Mouse (Mus musculus) kidney, postnatal 0 days (tissue): ENCODE data around the gene Ptpn18. TPM values are rescaled to one million over a fixed set of nuclear protein-coding genes. Genes with fewer than 3 reads are reported as not detected.

ENCODE experiments used
- ATAC-seq: fragments of 200-750 bp; cut with Nextera tagmentation; replicated peaks from 2 replicates; pipeline ENCODE4 v1.8.0; 2017; ENCODE audit warnings: low read depth, moderate number of reproducible peaks, moderate TSS enrichment, moderate library complexity; ENCODE audit not compliant: low FRiP score
- DNase-seq: peaks from one replicate; pipeline ENCODE4 v3.0.0-alpha.2; 2016; ENCODE audit warnings: low spot score
- H3K27ac ChIP-seq: fragments of 300-500 bp; sonication (generic); 2 replicates; pipeline ENCODE4 v1.5.1; 2014; ENCODE audit warnings: mild to moderate bottlenecking
- H3K27me3 ChIP-seq: fragments of 300-500 bp; sonication (generic); 2 replicates; pipeline ENCODE4 v1.6.1; 2014; ENCODE audit warnings: low read length, mixed read lengths; ENCODE audit not compliant: insufficient read depth
- H3K36me3 ChIP-seq: fragments of 300-500 bp; sonication (generic); 2 replicates; pipeline ENCODE4 v1.6.1; 2014; ENCODE audit warnings: low read length, mixed read lengths; ENCODE audit not compliant: insufficient read depth
- H3K4me1 ChIP-seq: fragments of 300-500 bp; sonication (generic); replicated peaks from 2 replicates; pipeline ENCODE4 v1.6.1; 2014; ENCODE audit warnings: antibody characterized with exemption, low read length, mixed read lengths; ENCODE audit not compliant: insufficient read depth
- H3K4me2 ChIP-seq: fragments of 300-500 bp; sonication (generic); 2 replicates; pipeline ENCODE4 v1.6.1; 2014; ENCODE audit warnings: mild to moderate bottlenecking, low read length, moderate library complexity, mixed read lengths
- H3K4me3 ChIP-seq: fragments of 300-500 bp; sonication (generic); replicated peaks from 2 replicates; pipeline ENCODE4 v1.5.1; 2014; ENCODE audit warnings: low read depth, low read length
- H3K9ac ChIP-seq: fragments of 300-500 bp; sonication (generic); 2 replicates; pipeline ENCODE4 v1.6.1; 2014; ENCODE audit warnings: low read depth, low read length
- H3K9me3 ChIP-seq: fragments of 300-500 bp; sonication (generic); replicated peaks from 2 replicates; pipeline ENCODE4 v1.6.1; 2016; ENCODE audit warnings: low read length, inconsistent platforms, mixed read lengths
- CTCF ChIP-seq: IDR thresholded peaks from 2 replicates; pipeline ENCODE4 v1.5.1; 2016; ENCODE audit warnings: antibody characterized with exemption, low read depth, mild to moderate bottlenecking, moderate library complexity
- WGBS: fragments of 180-500 bp; shearing (Covaris S2); extraction: QIAGEN DNeasy Blood & Tissue Kit; methylation state at CpG from one replicate; pipeline ENCODE4 v1.1.7; 2014; 5-methylcytosine and 5-hydroxymethylcytosine counted together
- microRNA-seq: library from miRNA; unstranded; fragments of <30 nt; microRNA quantifications from one replicate; pipeline ENCODE4, GENCODE M21; 2016
- polyA plus RNA-seq: library from polyadenylated mRNA; unstranded; fragments of >200 nt; fragmentation: Nextera tagmentation; extraction: Ambion mirVana; gene quantifications from 2 replicates; pipeline ENCODE4 v1.2.1, GENCODE M21; 2015

Ptpn18 gene
- polyA plus RNA-seq, 1 experiment from 2014 or later = 33.9 TPM

DNA sequence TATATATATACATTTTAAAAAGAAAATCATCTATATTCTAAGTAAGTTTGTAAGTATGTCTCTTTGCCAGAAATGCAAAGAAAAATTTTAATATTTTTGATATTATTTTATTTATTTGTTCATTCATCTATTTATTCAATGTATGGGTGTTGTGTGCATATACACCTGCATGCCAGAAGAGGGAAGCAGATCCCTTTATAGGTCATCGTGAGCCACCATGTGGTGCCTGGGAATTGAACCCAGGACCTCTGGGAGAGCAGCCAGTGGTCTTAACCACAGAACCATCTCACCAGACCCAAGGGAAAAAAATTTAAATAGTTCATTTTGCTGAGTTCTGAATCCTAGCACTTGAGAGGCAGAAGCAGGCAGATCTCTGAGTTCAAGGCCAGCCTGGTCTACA is 58.7 kb downstream of the Ptpn18 start:
- no peak for DNase-seq
- no peak for TF ChIP-seq CTCF
- H3K27ac ChIP-seq = no peak overlapping the region
- no peak overlapping the region for H3K4me3 ChIP-seq
- H3K9ac ChIP-seq = no peak overlapping the region
- H3K4me2 ChIP-seq = no peak overlapping the region
- no peaks in the 10 kb centered on the region for H3K9me3 ChIP-seq
- no peak for ATAC-seq
- 82% methylated on average over 1 of the region's 1 CpGs for WGBS
- no peaks in the 10 kb centered on the region for H3K27me3 ChIP-seq
- H3K4me1 ChIP-seq = no peaks in the 10 kb centered on the region
- H3K36me3 ChIP-seq = no peaks in the 10 kb centered on the region

DNA sequence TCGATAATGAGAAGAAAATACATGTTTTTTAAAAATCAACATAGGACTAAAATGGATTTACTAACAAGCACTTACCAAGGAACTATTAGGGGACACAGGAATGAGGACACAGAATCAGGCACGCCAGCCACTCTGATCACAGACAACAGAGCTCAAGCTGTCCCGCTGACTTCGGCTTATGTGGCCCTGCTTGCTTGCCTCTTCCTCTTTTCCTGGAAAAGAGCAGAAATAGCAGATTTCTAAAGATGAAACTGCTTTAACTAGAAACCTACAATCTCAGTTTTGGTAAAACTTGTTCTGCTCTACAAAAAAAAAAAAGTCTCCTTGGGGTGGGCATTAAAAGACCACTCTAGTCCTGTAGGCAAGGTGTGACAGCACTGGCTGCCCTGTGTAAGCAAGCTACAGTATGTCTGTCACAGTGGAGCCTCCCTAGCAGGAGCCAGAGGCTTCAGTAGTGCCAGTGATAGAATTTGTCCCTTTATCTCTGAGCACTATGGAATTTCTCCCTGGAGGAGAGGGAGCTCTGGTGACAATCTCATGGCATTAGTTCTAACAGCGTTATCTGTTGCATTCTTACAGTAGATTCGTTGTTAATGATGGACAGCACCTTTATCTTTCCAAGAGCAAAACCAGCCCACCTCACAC is 62.8 kb downstream of the Ptpn18 start:
- DNase-seq = no peak
- 83% methylated on average over 6 of the region's 6 CpGs for WGBS
- no peak overlapping the region for H3K9ac ChIP-seq
- H3K27me3 ChIP-seq = no peaks in the 10 kb centered on the region
- H3K4me1 ChIP-seq = no peaks in the 10 kb centered on the region
- H3K27ac ChIP-seq = no peak overlapping the region
- TF ChIP-seq CTCF = no peak
- no peak overlapping the region for H3K4me2 ChIP-seq
- ATAC-seq = no peak
- H3K4me3 ChIP-seq = no peak overlapping the region
- H3K36me3 ChIP-seq = no peaks in the 10 kb centered on the region
- H3K9me3 ChIP-seq = no peaks in the 10 kb centered on the region

- WGBS = 84% methylated on average over 3 of the region's 3 CpGs
- H3K27me3 ChIP-seq = no peaks in the 10 kb centered on the region
- DNase-seq (no peak), ATAC-seq (no peak)
- H3K9ac ChIP-seq = no peak overlapping the region
- no peaks in the 10 kb centered on the region for H3K4me1 ChIP-seq
- no peak overlapping the region for H3K27ac ChIP-seq
- no peaks in the 10 kb centered on the region for H3K9me3 ChIP-seq
- H3K4me3 ChIP-seq = no peak overlapping the region
- H3K4me2 ChIP-seq = no peak overlapping the region
- no peaks in the 10 kb centered on the region for H3K36me3 ChIP-seq
- no peak for TF ChIP-seq CTCF
These were observed 63.3 kb downstream of the Ptpn18 start for GRCm38 (mm10) chr1:34522850-34523244.

DNA sequence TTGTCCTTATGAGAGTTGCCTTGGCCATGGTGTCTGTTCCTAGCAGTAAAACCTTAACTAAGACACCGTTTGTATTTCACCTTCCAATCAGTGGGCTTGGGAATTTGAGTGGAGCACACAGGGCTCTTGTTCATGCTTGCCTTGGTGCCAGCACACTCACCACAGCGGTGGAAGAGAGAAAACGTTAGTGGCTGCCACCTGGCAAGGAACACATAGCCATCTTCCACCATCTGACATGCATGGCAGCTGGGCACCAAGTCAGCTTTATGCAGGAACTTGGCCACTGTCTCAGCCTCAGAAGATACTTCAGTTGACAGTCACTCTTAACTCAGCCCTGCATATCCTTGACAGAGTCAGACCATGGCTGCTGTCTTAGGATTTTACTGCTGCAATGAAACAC is 64.1 kb downstream of the Ptpn18 start:
- Histone ChIP-seq H3K4me1 (no peaks in the 10 kb centered on the region), H3K9ac (no peak overlapping the region), H3K4me3 (no peak overlapping the region), H3K9me3 (no peaks in the 10 kb centered on the region), H3K36me3 (no peaks in the 10 kb centered on the region), H3K4me2 (no peak overlapping the region), H3K27me3 (no peaks in the 10 kb centered on the region), H3K27ac (no peak overlapping the region)
- DNase-seq (no peak), ATAC-seq (no peak)
- no peak for TF ChIP-seq CTCF
- WGBS = 80% methylated on average over 3 of the region's 3 CpGs

Small RNAs within 50 kb of the gene (microRNA-seq; reads per million reads assigned to microRNA genes)
- 1.6 reads per million for gene Mir5103

Other genes starting within 250 kb of the Ptpn18 start
- gene Ccdc115, start 20.1 kb upstream of the Ptpn18 start, polyA plus RNA-seq = 42.7 and 42.8 TPM in 2 replicates
- gene Imp4, start 19.9 kb upstream of the Ptpn18 start, polyA plus RNA-seq = 74.9 and 80.9 TPM in 2 replicates
- gene Prss39, start 38.6 kb downstream of the Ptpn18 start, polyA plus RNA-seq = not detected in 2 replicates
- 0.13 and 0.14 TPM in 2 replicates for gene Cfc1, start 75.9 kb downstream of the Ptpn18 start, polyA plus RNA-seq
- not detected in 2 replicates for gene Prss40, start 101.2 kb downstream of the Ptpn18 start, polyA plus RNA-seq
- gene Amer3, start 119.9 kb downstream of the Ptpn18 start, polyA plus RNA-seq = not detected in 2 replicates